23 mouse cellular contexts compared by ENCODE assay signal in genomic region chr3:133779161-133779789, GRCm38 (mm10).
DNase-seq lines count a peak whose midpoint lies in the region; ATAC-seq and TF ChIP-seq lines count a peak whose summit lies in the region.
"Had no signal": no experiment of that assay in that cellular context is flagged by ENCODE, and none has a peak within 500 bp of the region (broad histone marks: within the 10 kb centered on the region; RNA-seq: fewer than 3 reads in every experiment).

No protein-coding gene starts in this region.

- no peaks in the 10 kb centered on the region for H3K27me3 ChIP-seq in kidney, embryonic 14.5 days (ENCODE audit: control insufficient read depth, insufficient read depth, low read length)
- no peaks in the 10 kb centered on the region for H3K27me3 ChIP-seq in limb, embryonic 14.5 days (ENCODE audit: control insufficient read depth, insufficient read depth, low read length)
- H3K27me3 ChIP-seq in limb, embryonic 10.5 days (ENCODE audit: low read depth, poor library complexity, severe bottlenecking), result no peaks in the 10 kb centered on the region
- H3K27me3 ChIP-seq: embryonic facial prominence, embryonic 12.5 days; forebrain, embryonic 12.5 days; forebrain, embryonic 15.5 days; hindbrain, embryonic 13.5 days had no signal

- WGBS in kidney, embryonic 14.5 days, result 66% methylated on average over 2 of the region's 2 CpGs
- WGBS in limb, embryonic 14.5 days, result 65% methylated on average over 2 of the region's 2 CpGs
- WGBS in limb, embryonic 10.5 days, result 81% methylated on average over 2 of the region's 2 CpGs

- no peak for DNase-seq in kidney, adult 11 months
- DNase-seq in limb, embryonic 14.5 days (ENCODE audit: low spot score), result peak; percentile 47
- DNase-seq in limb, embryonic 10.5 days (ENCODE audit: low spot score), result no peak
- no peak for DNase-seq in cerebellum, postnatal 14 days
- DNase-seq in right cerebral cortex, postnatal 36 days (ENCODE audit: low spot score in 2 of 2), result no peak
- DNase-seq: adrenal gland, adult 8-10 months; adrenal gland, postnatal 25 days; cerebellum, adult 11-12 months; cerebellum, adult 8-10 months; cerebellum, postnatal 10 days; gastrocnemius, postnatal 25 days; heart, adult 11 months had no signal

- no peak overlapping the region for H3K4me3 ChIP-seq in kidney, embryonic 14.5 days (ENCODE audit: low read length)
- H3K4me3 ChIP-seq in limb, embryonic 14.5 days (replicated peaks; ENCODE audit: low read length), result no peak overlapping the region
- H3K4me3 ChIP-seq in limb, embryonic 10.5 days, result no peak overlapping the region
- H3K4me3 ChIP-seq: embryonic facial prominence, embryonic 12.5 days; erythroblast, embryonic 14.5 days; forebrain, embryonic 12.5 days; forebrain, embryonic 15.5 days; hindbrain, embryonic 10.5 days; hindbrain, embryonic 13.5 days had no signal

- no peak for ATAC-seq in kidney, embryonic 14.5 days (ENCODE audit: low FRiP score, low TSS enrichment)
- ATAC-seq in limb, embryonic 14.5 days (ENCODE audit: low FRiP score, low read depth), result no peak
- peak; percentile 52; the same call in 1 of the 2 replicates for ATAC-seq in megakaryocyte, adult 5-6 weeks (ENCODE audit: poor library complexity, severe bottlenecking)
- ATAC-seq: activated CD4-positive, CD25-positive, alpha-beta regulatory T cell, adult 4 months; forebrain, embryonic 15.5 days; hindbrain, embryonic 16.5 days had no signal

- H3K9ac ChIP-seq in kidney, embryonic 14.5 days (ENCODE audit: low read depth, low read length), result no peak overlapping the region
- H3K9ac ChIP-seq in limb, embryonic 14.5 days (ENCODE audit: low read depth, low read length, severe bottlenecking), result no peak overlapping the region
- H3K9ac ChIP-seq: embryonic facial prominence, embryonic 12.5 days; forebrain, embryonic 12.5 days; forebrain, embryonic 15.5 days; hindbrain, embryonic 13.5 days had no signal

- no peaks in the 10 kb centered on the region for H3K9me3 ChIP-seq in kidney, embryonic 14.5 days (ENCODE audit: control insufficient read depth, low read length)
- no peaks in the 10 kb centered on the region for H3K9me3 ChIP-seq in limb, embryonic 14.5 days (ENCODE audit: control insufficient read depth, low read length)
- H3K9me3 ChIP-seq in limb, embryonic 10.5 days (replicated peaks), result no peaks in the 10 kb centered on the region
- H3K9me3 ChIP-seq: embryonic facial prominence, embryonic 12.5 days; forebrain, embryonic 12.5 days; forebrain, embryonic 15.5 days; hindbrain, embryonic 10.5 days; hindbrain, embryonic 13.5 days had no signal

- H3K36me3 ChIP-seq in kidney, embryonic 14.5 days (ENCODE audit: control insufficient read depth, insufficient read depth, low read length), result no peaks in the 10 kb centered on the region
- H3K36me3 ChIP-seq in limb, embryonic 14.5 days (ENCODE audit: control insufficient read depth, insufficient read depth, low read length), result no peaks in the 10 kb centered on the region
- H3K36me3 ChIP-seq in limb, embryonic 10.5 days, result no peaks in the 10 kb centered on the region
- H3K36me3 ChIP-seq: embryonic facial prominence, embryonic 12.5 days; forebrain, embryonic 12.5 days; forebrain, embryonic 15.5 days; hindbrain, embryonic 10.5 days; hindbrain, embryonic 13.5 days had no signal

- no peak overlapping the region for H3K4me2 ChIP-seq in kidney, embryonic 14.5 days (replicated peaks; ENCODE audit: low read depth, low read length)
- no peak overlapping the region for H3K4me2 ChIP-seq in limb, embryonic 14.5 days (replicated peaks; ENCODE audit: low read depth, low read length, severe bottlenecking)
- H3K4me2 ChIP-seq: embryonic facial prominence, embryonic 12.5 days; forebrain, embryonic 12.5 days; forebrain, embryonic 15.5 days; heart, embryonic 11.5 days; hindbrain, embryonic 13.5 days had no signal

- H3K4me1 ChIP-seq in kidney, embryonic 14.5 days (ENCODE audit: control insufficient read depth, insufficient read depth, low read length), result no peaks in the 10 kb centered on the region
- no peaks in the 10 kb centered on the region for H3K4me1 ChIP-seq in limb, embryonic 14.5 days (ENCODE audit: control insufficient read depth, insufficient read depth, low read length)
- no peaks in the 10 kb centered on the region for H3K4me1 ChIP-seq in limb, embryonic 10.5 days
- H3K4me1 ChIP-seq: embryonic facial prominence, embryonic 12.5 days; forebrain, embryonic 12.5 days; forebrain, embryonic 15.5 days; hindbrain, embryonic 10.5 days; hindbrain, embryonic 13.5 days had no signal

- peak overlapping the region; percentile 19; the same call in 1 of the 2 replicates for H3K27ac ChIP-seq in kidney, embryonic 14.5 days (ENCODE audit: low read depth, low read length)
- no peak overlapping the region for H3K27ac ChIP-seq in limb, embryonic 14.5 days (replicated peaks; ENCODE audit: low read depth, low read length)
- H3K27ac ChIP-seq in limb, embryonic 10.5 days, result no peak overlapping the region
- H3K27ac ChIP-seq: embryonic facial prominence, embryonic 12.5 days; forebrain, embryonic 12.5 days; forebrain, embryonic 15.5 days; hindbrain, embryonic 10.5 days; hindbrain, embryonic 13.5 days had no signal

- no peak for TF ChIP-seq POLR2A in limb, embryonic 14.5 days (IDR thresholded peaks at IDR 0.05; ENCODE audit: borderline replicate concordance, extremely low read depth, insufficient read depth, insufficient read length)
